Mouse (Mus musculus): Measurements from ENCODE around the gene Glb1. TPM values are rescaled to one million over a fixed set of nuclear protein-coding genes. Genes with fewer than 3 reads are reported as not detected.

Glb1 gene
- polyA plus RNA-seq (2014; fragmentation: Illumina TruSeq; extraction: RNeasy Lipid Tissue Mini Kit (QIAGEN cat#74804); ENCODE audit: low read depth, low replicate concordance) = 17.9 TPM

DNA sequence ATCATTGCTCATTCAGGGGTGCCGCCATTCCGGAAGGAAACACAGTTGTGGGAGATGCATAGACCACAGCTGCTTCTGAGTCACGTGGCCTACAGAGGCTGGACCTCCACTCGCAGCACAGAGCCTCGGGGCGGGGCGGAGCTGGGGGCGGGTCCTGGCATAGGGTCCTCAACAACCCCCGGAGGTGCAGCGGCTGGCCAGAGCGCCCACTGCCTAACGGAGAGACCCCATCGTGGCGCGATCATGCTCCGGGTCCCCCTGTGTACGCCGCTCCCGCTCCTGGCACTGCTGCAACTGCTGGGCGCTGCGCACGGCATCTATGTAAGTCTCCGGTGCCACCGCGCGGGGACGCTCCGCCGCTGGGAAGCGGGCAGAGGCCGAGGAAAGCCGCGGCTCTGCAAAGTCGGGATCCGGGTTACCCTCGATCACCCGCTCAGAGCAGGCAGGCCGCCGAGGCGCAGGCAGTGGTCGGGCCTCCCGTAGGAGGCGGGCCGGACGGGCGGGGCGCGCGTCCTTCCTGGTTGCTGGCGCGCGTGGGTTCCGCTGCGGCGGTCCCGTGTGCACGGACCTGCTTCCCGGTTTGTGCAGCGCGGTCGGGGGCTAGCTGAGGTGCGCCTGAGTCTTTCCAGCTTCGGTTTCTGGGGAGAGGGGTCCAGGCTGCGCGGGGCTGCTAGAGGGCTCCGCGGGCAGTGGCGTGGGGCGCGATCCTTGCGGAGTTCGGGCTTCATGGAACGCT is at the start of gene Glb1, which contains the start of gene Tmppe:
TSS of gene Glb1 (plus strand) at position 128 of the 736 bp plus-strand sequence.
TSS of gene Tmppe (plus strand) at position 157 of the 736 bp plus-strand sequence.

DNA sequence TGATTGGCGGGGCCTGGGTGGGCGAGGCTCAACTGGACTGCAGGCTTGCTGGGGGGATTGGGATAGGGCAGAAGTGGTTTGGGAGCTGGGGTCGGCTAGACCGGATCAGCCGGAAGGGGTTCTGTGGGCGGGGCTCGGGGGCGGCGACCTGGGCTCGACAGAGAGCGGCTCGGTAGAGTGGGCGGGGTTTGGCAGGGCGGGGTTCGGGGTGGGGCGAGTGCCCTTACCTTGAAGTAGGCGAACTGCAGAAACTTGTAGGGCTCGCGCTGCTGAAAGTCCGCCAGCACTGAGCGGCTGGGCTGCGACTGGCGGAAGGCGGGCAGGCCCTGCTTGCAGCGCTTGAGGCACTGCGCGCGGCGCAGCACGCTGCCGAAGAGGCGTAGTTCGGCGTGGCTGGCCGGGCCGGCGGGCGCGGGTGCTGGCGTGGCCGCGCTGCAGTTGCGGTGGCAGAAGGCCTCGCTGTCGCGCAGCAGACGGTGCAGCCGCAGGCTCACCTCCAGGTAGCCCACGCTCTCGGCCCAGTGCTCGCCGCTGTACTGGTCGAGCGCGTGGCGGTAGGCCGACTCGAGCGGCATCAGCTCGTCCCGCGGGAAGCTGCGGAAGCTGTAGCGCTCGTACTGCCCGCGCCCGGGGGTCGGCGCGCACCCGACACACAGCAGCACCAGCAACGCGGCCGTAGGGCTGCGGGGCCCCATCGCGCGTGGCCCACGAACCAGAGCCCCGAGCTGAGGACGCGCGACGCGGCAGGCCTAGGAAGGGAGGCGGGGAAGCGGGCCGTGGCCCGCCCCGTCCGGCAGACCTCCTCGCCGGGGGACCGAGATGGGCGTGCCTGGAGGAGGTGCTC is 10.7 kb upstream of the Glb1 start, which contains the start of gene Crtap:
TSS of gene Crtap (minus strand) at position 771 of the 844 bp plus-strand sequence.

DNA sequence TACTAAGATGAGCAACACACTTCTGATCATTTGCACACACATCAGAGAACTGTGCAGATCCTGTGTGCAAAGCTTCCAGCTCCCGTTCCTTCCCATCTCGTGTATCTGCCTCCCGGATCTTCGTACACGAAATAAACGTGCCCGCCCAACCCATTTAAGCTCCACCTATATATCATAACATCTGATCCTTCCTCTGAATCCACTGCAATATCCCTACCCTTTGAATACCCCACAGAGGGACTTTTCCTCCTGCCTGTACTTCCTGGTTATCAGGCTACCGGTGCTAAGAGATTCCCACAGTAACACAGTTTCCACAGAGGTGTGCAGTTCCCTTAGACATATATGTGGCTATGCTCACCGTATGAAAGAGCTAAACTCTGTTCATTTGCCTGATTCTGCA is 103.9 kb downstream of the Glb1 start, which contains the start of gene Ccr4:
TSS of gene Ccr4 (minus strand) at position 101 of the 400 bp plus-strand sequence.

DNA sequence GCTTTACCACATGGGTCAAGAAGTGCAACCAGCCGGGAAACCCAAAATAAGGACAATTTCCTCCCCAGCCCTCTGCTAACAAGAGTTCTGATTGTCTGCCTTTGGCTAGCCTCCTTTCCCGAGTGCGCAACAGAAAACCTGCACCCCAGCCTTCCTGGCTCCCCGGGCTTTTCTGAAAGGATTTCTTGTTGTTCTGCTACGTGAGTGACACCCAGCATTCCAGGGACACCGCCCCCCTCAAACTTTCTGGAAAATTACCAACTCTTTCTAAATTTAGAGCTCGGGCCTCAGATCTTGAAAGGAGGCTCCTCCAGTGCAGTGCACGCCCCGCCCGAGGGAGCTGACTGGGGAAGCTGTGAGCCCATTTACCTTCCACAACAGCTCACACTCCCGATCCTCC is 114.5 kb downstream of the Glb1 start, which contains the start of gene C130032M10Rik:
TSS of gene C130032M10Rik (plus strand) at position 334 of the 400 bp plus-strand sequence.

Other genes starting within 250 kb of the Glb1 start
- not detected for gene Bcl2a1c, start 70.9 kb upstream of the Glb1 start, polyA plus RNA-seq (2014; fragmentation: Illumina TruSeq; extraction: RNeasy Lipid Tissue Mini Kit (QIAGEN cat#74804); ENCODE audit: low read depth, low replicate concordance)
- 11.4 TPM for gene Crtap, start 10.4 kb upstream of the Glb1 start, polyA plus RNA-seq (2014; fragmentation: Illumina TruSeq; extraction: RNeasy Lipid Tissue Mini Kit (QIAGEN cat#74804); ENCODE audit: low read depth, low replicate concordance)
- 1.8 TPM for gene Tmppe, start within 50 bp of the Glb1 start, polyA plus RNA-seq (2014; fragmentation: Illumina TruSeq; extraction: RNeasy Lipid Tissue Mini Kit (QIAGEN cat#74804); ENCODE audit: low read depth, low replicate concordance)
- not detected for gene Ccr4, start 103.8 kb downstream of the Glb1 start, polyA plus RNA-seq (2014; fragmentation: Illumina TruSeq; extraction: RNeasy Lipid Tissue Mini Kit (QIAGEN cat#74804); ENCODE audit: low read depth, low replicate concordance)
- not detected for gene C130032M10Rik, start 114.6 kb downstream of the Glb1 start, polyA plus RNA-seq (2014; fragmentation: Illumina TruSeq; extraction: RNeasy Lipid Tissue Mini Kit (QIAGEN cat#74804); ENCODE audit: low read depth, low replicate concordance)
- gene Trim71, start 163.3 kb downstream of the Glb1 start, polyA plus RNA-seq (2014; fragmentation: Illumina TruSeq; extraction: RNeasy Lipid Tissue Mini Kit (QIAGEN cat#74804); ENCODE audit: low read depth, low replicate concordance) = not detected
- 37.3 TPM for gene Cnot10, start 239.1 kb downstream of the Glb1 start, polyA plus RNA-seq (2014; fragmentation: Illumina TruSeq; extraction: RNeasy Lipid Tissue Mini Kit (QIAGEN cat#74804); ENCODE audit: low read depth, low replicate concordance)